In the genomic region with DNA sequence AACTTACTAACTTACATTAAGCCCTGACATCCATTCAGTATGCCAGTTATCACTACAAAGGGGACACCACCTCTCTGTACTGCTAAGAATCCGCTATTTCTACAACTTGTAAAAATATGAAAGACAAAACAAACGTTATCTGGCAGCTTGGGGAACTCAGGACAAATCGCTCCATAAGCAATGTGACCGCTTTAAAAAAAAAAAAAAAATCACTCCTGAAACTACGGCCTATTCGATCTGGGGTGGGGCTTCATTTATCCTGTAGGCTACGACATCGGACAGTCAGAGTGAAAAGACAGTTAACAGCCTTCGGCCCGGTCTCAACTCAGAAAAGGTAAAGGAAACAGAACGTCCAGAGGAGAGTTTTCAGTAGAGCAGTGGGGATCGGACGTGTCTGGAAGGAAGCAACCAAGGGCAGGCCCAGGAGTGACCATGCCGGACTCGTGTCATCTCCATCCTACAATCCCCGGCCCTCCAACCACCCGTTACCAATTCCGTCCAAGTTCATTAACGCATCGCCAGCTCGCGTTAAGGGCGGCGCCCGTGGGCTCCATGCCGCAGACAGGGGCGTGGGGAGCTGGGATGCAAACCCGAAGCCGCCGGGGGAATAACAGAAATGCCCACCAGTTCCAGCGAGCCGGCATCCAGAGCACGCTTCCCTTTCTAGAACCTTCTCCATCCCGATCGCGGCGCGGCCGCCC, we compare ENCODE assay signal across 8 mouse cellular contexts. TPM values are rescaled to one million over a fixed set of nuclear protein-coding genes. Genes with fewer than 3 reads are reported as not detected.
DNase-seq lines count a peak whose midpoint lies in the region; ATAC-seq lines count a peak whose summit lies in the region.

No protein-coding gene starts in this region.

- no peak for DNase-seq in cerebellum, adult 18-20 months
- DNase-seq in neural tube, embryonic 11.5 days (ENCODE audit: low spot score), result no peak
- DNase-seq in neural tube, embryonic 10.5 days (ENCODE audit: extremely low spot score, low spot score), result no peak
- no peak for DNase-seq in liver, embryonic 13.5 days
- no peak for DNase-seq in cerebellum, adult 8-10 months

- H3K27me3 ChIP-seq in neural tube, embryonic 11.5 days (ENCODE audit: control insufficient read depth, insufficient read depth, low read length), result no peaks in the 10 kb centered on the region
- H3K27me3 ChIP-seq in forebrain, embryonic 15.5 days, result no peaks in the 10 kb centered on the region
- H3K27me3 ChIP-seq in liver, embryonic 13.5 days, result no peaks in the 10 kb centered on the region
- H3K27me3 ChIP-seq in stomach, embryonic 15.5 days (replicated peaks), result no peaks in the 10 kb centered on the region

- H3K36me3 ChIP-seq in neural tube, embryonic 11.5 days (ENCODE audit: control insufficient read depth, insufficient read depth, low read length), result peaks cover 7% of the 10 kb centered on the region; the same call in 1 of the 2 replicates
- H3K36me3 ChIP-seq in forebrain, embryonic 15.5 days, result peaks cover 39% of the 10 kb centered on the region
- peaks cover 43% of the 10 kb centered on the region for H3K36me3 ChIP-seq in liver, embryonic 13.5 days
- peaks cover 18% of the 10 kb centered on the region for H3K36me3 ChIP-seq in stomach, embryonic 15.5 days

- peak overlapping the region; percentile 76 for H3K27ac ChIP-seq in neural tube, embryonic 11.5 days (ENCODE audit: low read depth, low read length)
- peak overlapping the region; percentile 77 for H3K27ac ChIP-seq in forebrain, embryonic 15.5 days (replicated peaks)
- peak overlapping the region; percentile 87 for H3K27ac ChIP-seq in liver, embryonic 13.5 days
- H3K27ac ChIP-seq in stomach, embryonic 15.5 days, result peak overlapping the region; percentile 87

- no peaks in the 10 kb centered on the region for H3K9me3 ChIP-seq in neural tube, embryonic 11.5 days (ENCODE audit: control insufficient read depth, low read length)
- no peaks in the 10 kb centered on the region for H3K9me3 ChIP-seq in forebrain, embryonic 15.5 days
- H3K9me3 ChIP-seq in liver, embryonic 13.5 days (replicated peaks), result no peaks in the 10 kb centered on the region
- H3K9me3 ChIP-seq in stomach, embryonic 15.5 days, result no peaks in the 10 kb centered on the region

- H3K9ac ChIP-seq in neural tube, embryonic 11.5 days (ENCODE audit: low read length), result peak overlapping the region; percentile 94
- peak overlapping the region; percentile 93 for H3K9ac ChIP-seq in forebrain, embryonic 15.5 days (replicated peaks)
- H3K9ac ChIP-seq in liver, embryonic 13.5 days, result peak overlapping the region; percentile 97
- H3K9ac ChIP-seq in stomach, embryonic 15.5 days, result peak overlapping the region; percentile 95

- H3K4me1 ChIP-seq in neural tube, embryonic 11.5 days (ENCODE audit: control insufficient read depth, insufficient read depth, low read length), result peaks cover 6% of the 10 kb centered on the region
- H3K4me1 ChIP-seq in forebrain, embryonic 15.5 days, result peaks cover 19% of the 10 kb centered on the region
- peaks cover 27% of the 10 kb centered on the region for H3K4me1 ChIP-seq in liver, embryonic 13.5 days (replicated peaks)
- peaks cover 10% of the 10 kb centered on the region for H3K4me1 ChIP-seq in stomach, embryonic 15.5 days

- peak overlapping the region; percentile 93 for H3K4me3 ChIP-seq in neural tube, embryonic 11.5 days (ENCODE audit: low read depth, low read length)
- H3K4me3 ChIP-seq in forebrain, embryonic 15.5 days, result peak overlapping the region; percentile 70
- peak overlapping the region; percentile 96 for H3K4me3 ChIP-seq in liver, embryonic 13.5 days (replicated peaks)
- H3K4me3 ChIP-seq in stomach, embryonic 15.5 days (replicated peaks), result peak overlapping the region; percentile 91

- WGBS in neural tube, embryonic 11.5 days, result under 1% methylated on average over 37 of the region's 39 CpGs
- under 1% methylated on average over 39 of the region's 39 CpGs for WGBS in forebrain, embryonic 15.5 days
- under 1% methylated on average over 38 of the region's 39 CpGs for WGBS in liver, embryonic 13.5 days (ENCODE audit: insufficient replicate concordance)
- under 1% methylated on average over 39 of the region's 39 CpGs for WGBS in stomach, embryonic 15.5 days

- peak; percentile 46 for ATAC-seq in cerebellum, adult (ENCODE audit: insufficient number of reproducible peaks, low FRiP score, low TSS enrichment)
- ATAC-seq in neural tube, embryonic 11.5 days (ENCODE audit: insufficient read depth, low FRiP score, low TSS enrichment), result peak; percentile 56
- ATAC-seq in forebrain, embryonic 15.5 days (replicated peaks), result no peak
- ATAC-seq in liver, embryonic 13.5 days (ENCODE audit: low read depth), result peak; percentile 47
- no peak for ATAC-seq in stomach, embryonic 15.5 days (ENCODE audit: insufficient read depth, low FRiP score, low read depth)

- peak overlapping the region; percentile 81 for H3K4me2 ChIP-seq in neural tube, embryonic 11.5 days (ENCODE audit: low read depth)
- peak overlapping the region; percentile 67 for H3K4me2 ChIP-seq in forebrain, embryonic 15.5 days (replicated peaks)
- peak overlapping the region; percentile 86 for H3K4me2 ChIP-seq in liver, embryonic 13.5 days
- peak overlapping the region; percentile 70 for H3K4me2 ChIP-seq in stomach, embryonic 15.5 days

RNA-seq across cellular contexts. Expression of gene Cct8, which starts 0.6 kb away (rescaled TPM):
- polyA plus RNA-seq in neural tube, embryonic 11.5 days (2014; fragmentation: Nextera tagmentation; extraction: Ambion mirVana), result 664 and 680 TPM in 2 replicates
- polyA plus RNA-seq in forebrain, embryonic 15.5 days (2015; fragmentation: Nextera tagmentation; extraction: Ambion mirVana), result 454 and 460 TPM in 2 replicates
- polyA plus RNA-seq in liver, embryonic 13.5 days (2015; fragmentation: Nextera tagmentation; extraction: Ambion mirVana), result 356 and 422 TPM in 2 replicates
- 389 and 416 TPM in 2 replicates for polyA plus RNA-seq in stomach, embryonic 15.5 days (2015; fragmentation: Nextera tagmentation; extraction: Ambion mirVana)

RNA-seq across cellular contexts. Expression of gene Usp16, which starts 40.6 kb away (rescaled TPM):
- polyA plus RNA-seq in neural tube, embryonic 11.5 days (2014; fragmentation: Nextera tagmentation; extraction: Ambion mirVana), result 51.4 and 53.0 TPM in 2 replicates
- 48.5 and 51.6 TPM in 2 replicates for polyA plus RNA-seq in forebrain, embryonic 15.5 days (2015; fragmentation: Nextera tagmentation; extraction: Ambion mirVana)
- polyA plus RNA-seq in liver, embryonic 13.5 days (2015; fragmentation: Nextera tagmentation; extraction: Ambion mirVana), result 21.3 and 24.9 TPM in 2 replicates
- 41.7 and 42.2 TPM in 2 replicates for polyA plus RNA-seq in stomach, embryonic 15.5 days (2015; fragmentation: Nextera tagmentation; extraction: Ambion mirVana)

RNA-seq across cellular contexts. Expression of gene Rwdd2b, which starts 54.7 kb away (rescaled TPM):
- polyA plus RNA-seq in neural tube, embryonic 11.5 days (2014; fragmentation: Nextera tagmentation; extraction: Ambion mirVana), result 13.3 and 13.6 TPM in 2 replicates
- polyA plus RNA-seq in forebrain, embryonic 15.5 days (2015; fragmentation: Nextera tagmentation; extraction: Ambion mirVana), result 10.4 and 11.3 TPM in 2 replicates
- 6.8 TPM in 2 replicates for polyA plus RNA-seq in liver, embryonic 13.5 days (2015; fragmentation: Nextera tagmentation; extraction: Ambion mirVana)
- polyA plus RNA-seq in stomach, embryonic 15.5 days (2015; fragmentation: Nextera tagmentation; extraction: Ambion mirVana), result 10.4 and 13.4 TPM in 2 replicates

RNA-seq across cellular contexts. Expression of gene Map3k7cl, which starts 58.0 kb away (rescaled TPM):
- 0.15 TPM in 1 of 2 replicates, not detected in the other for polyA plus RNA-seq in neural tube, embryonic 11.5 days (2014; fragmentation: Nextera tagmentation; extraction: Ambion mirVana)
- polyA plus RNA-seq in forebrain, embryonic 15.5 days (2015; fragmentation: Nextera tagmentation; extraction: Ambion mirVana), result 0.11 TPM in 1 of 2 replicates, not detected in the other
- not detected in 2 replicates for polyA plus RNA-seq in liver, embryonic 13.5 days (2015; fragmentation: Nextera tagmentation; extraction: Ambion mirVana)
- polyA plus RNA-seq in stomach, embryonic 15.5 days (2015; fragmentation: Nextera tagmentation; extraction: Ambion mirVana), result 0.73 and 0.94 TPM in 2 replicates

Comparison
In these comparisons a context has a peak if more than half of its experiments do, and no peak if none do; other contexts are left out.
1. ATAC-seq: peak in cerebellum, adult (single experiment), neural tube, embryonic 11.5 days (single experiment) and liver, embryonic 13.5 days (single experiment); none in forebrain, embryonic 15.5 days (single experiment) and stomach, embryonic 15.5 days (single experiment).
2. Peak in every context shown above with its lines, with median percentiles within 50 percentile points of each other: H3K27ac ChIP-seq, H3K4me2 ChIP-seq, H3K4me3 ChIP-seq and H3K9ac ChIP-seq.